Mouse (Mus musculus) kidney, postnatal 4 days (tissue): ENCODE results near the gene Mmp19.

Experiments
- DNase-seq, 2 experiments: peaks; one replicate each; pipeline ENCODE4 v3.0.0; 2021; ENCODE audit warnings: mixed read lengths in 2 of 2

Gene Mmp19

DNA sequence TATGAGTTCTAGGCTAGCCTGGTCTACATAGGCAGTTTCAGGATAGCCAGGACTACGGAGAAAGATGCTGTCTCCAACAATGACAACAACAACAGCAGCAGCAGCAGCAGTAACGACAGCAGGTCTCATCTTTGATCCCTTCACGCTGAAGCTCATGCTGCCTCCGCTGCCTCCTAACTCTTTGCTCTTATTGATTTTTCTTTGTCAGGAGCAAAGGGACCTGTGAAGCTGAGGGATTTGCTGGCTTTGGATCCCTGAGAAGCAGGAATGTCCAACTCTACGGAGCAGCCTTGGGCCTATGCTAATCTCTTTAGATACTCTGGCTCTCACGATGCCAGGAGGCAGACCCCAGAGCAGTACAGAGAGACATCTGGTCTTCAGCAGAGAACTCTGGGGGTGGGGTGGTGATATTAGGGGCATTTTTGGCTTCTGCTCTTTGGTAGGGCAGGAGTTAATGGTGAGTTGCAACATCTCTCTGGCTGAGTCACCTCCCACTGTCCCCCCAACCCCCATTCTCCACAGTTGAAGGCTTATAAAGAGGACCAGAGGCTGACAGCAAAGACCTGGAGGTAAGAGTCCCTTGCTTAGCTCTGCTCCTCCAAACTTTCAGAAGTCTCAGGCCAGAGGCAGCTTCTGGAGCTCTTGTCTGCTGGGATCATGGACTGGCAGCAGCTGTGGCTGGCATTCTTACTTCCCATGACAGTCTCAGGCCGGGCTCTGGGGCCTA, at the start of gene Mmp19:
Gene Mmp19 (plus strand): TSS at position 513 of the 727 bp plus-strand sequence.
- no peak for DNase-seq

DNA sequence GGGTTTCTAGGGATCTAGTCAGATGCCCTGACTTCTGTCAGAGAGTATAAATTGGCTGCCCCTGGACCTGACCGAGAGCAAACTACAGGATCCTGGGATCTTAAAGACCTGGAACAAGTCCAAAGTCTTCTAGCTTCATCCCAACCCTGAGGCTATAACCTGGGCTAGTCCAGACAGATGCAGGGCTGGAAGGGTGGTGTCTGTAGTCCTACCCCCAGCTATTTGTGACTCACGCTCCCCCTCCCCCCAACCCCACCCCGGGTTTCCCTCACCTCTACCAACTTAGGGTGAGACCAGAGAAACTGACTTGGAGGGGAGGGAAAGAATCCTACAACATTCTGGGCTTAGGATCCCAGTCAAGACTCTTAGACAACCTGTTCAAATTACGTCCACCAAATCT, 48.1 kb upstream of the Mmp19 start:
- DNase-seq: no peak

DNA sequence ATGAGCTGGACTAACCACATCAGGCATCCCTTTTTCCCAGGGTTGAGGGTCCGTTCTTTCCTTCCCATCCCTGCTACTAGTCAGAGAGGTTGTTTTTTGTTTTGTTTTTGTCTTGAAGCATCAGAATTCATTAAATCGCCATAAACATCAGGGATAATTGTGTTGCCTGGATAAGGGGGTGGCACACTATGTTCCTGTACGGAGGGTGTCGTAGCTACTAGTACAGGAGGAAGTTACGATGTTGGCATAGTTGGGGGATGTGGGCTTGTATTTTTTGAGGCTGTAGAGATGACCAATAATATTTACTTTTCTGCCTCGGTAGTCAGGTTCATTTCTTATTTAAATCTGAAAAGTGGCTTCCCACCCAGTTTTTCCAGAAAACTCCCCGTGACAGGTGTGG, 47.5 kb upstream of the Mmp19 start:
- DNase-seq: no peak

DNA sequence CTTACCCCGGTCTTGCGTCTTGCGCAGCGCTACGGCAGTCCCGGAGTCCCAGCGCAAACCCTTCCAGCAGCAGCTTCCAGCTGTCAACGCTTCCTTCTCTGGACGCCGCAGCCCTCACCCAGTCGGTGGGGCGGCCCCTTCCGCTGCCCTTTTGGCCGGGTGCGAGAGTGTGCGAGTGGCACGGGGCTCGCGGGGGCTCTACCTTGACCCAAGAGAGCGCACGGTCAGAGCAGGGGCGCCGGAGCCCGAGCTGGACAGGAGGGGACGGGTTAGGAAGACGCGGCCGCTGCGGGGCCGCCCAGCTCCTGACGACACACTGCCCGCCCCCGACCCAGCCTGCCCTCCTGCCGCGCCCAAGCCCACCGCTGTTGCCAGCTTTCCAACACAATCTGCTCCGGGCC, 46.9 kb upstream of the Mmp19 start:
- DNase-seq: peak; percentile 71 to 81

DNA sequence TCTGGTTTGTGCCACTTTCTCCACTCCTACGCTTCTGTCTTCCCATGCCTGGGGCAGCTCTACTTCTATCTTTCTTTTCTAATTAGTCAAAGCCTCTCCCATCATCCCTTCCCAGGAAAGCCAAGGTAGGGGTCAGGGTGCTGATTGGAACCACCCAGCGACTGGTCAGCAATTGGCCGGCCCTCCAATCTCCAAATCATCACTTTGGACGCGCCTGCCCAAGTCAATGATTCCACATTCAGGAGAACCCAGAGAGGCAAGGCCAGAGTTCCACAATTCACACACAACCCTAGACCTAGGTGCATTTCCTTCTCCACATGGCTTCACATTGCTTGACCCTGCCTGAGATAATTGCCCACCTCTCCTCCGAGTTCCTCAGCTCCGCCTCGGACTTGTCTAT, 46.5 kb upstream of the Mmp19 start:
- DNase-seq: no peak

DNA sequence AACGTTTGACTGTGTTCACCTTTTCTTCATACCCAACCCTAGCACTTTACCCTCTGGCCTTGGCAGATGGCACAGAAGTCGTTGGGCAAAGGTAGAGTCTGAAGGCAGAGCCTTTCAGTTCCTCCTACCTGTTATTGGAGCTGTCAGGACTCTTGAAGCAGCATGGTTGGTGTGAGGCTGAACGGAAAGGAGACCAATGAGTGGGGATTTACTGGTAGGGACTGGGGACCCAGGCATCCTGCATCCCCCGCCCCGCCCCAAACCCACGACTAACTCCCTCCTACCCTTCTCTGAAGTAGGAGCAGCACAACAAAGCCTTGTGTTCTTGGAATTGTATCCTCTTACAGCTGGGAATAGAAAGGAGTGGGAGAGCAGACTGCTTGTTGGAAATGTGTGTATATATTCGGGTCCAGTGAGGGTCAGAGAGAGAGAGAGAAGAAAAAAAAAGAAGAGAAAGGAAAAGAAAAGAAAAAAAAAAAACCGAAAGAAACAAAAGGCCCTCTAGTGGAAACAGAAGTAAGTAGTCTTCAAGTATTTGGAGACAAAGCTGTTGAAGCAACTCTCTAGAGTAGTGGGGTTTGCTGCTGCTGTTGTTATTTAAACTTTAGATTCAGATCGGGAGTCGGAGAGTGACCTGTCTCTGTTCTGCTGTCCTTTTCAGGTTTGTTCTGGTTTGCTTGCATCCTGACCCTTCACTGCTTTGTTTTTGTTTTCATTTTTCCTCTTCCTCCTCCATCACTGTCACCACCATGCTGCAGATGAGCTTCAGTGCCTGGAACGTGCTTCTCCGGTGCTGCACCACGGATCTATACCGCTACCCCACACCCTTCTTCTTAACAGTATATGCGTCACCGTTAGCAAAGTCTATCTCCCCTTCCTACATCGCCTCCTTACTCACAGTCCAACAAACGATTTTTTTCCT, 45.8 kb upstream of the Mmp19 start, which contains the start of gene Dgka:
Gene Dgka (minus strand): TSS at position 176 of the 922 bp plus-strand sequence.
- peak; percentile 43 to 59 for DNase-seq

DNA sequence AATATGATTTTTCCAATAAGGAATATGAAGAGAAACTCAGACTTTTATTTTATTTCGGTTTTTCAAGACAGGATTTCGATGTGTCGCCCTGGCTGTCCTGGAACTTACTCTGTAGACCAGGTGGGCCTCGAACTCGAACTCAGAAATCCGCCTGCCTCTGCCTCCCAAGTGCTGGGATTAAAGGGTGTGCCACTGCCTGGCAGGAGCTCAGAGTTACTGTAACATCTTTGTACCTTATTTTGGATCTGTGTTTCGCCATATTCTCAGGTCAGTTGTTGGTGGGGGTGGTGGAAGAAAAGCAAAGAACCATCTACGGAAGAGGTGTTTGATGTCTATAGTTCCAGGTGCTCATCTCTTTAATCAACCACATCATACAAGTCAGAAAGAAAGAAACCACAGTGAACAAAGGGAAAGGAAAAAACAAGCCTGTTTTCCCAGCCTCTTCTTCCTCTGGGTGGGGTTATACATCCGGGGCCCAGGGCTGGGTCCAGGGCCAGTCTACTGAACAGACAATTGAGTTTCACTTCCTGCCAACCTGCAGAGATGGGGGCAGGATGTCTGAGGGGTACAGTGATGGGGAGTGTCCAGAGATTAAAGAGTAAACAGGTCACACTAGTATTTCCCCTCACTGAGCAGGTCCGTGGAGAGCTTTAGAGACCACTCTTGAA, 44.6 kb upstream of the Mmp19 start:
- no peak for DNase-seq

DNA sequence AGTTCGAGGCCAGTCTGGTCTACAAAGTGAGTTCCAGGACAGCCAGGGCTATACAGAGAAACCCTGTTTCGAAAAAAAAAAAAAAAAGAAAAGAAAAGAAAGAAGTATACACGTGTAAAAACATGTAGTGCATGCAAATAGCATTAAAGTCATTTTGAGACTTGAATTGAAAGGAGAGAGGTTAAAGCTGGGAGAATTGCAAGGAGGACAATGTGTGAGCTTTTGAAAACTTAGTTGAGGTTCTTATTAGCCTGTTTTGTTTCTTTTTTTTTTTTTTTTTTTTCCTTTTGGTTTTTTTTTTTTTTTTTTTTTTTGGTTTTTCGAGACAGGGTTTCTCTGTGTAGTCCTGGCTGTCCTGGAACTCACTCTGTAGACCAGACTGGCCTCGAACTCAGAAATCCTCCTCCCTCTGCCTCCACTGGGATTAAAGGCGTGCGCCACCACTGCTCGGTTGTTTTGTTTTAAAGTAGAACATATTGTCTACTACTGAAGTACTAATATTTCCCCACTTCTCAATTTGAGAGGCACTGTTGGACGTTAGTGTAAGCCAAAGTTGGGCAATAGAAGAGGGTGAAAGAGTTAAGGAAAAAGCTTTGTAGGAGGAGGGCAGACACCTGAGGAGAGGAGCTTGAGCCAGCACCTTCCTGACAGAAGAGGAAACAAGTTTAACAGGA, 43.6 kb upstream of the Mmp19 start:
- DNase-seq: no peak

DNA sequence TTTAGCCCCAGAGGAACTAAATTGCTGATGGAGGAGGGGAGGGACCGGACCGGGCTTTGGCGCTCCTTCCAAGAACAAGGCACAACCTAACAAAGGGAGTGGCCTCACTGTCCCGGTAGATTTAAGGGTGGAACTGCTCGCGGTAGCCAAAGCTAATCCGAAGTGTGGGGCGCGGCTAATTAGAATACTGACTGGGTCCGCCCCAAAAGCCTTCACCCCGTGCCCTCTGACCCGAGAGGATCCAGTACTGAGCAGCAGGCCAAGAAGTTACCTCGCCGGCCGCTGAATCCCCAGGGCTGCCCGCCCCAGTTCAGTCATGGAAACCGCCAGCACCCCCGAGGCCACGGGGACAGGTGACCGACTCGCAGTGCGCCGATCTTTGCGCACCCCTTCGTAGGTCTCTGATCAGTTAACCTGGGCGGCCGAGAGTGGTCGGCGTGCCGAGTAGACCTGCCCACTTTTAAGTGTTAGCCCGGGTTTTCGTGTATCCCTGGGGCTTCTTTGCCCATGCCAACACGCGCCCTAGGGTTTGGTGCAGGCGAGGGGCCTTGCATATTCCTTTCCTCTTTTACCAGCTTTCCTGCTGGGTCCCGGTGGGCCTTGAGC, 43.0 kb upstream of the Mmp19 start, which contains the start of gene Pym1:
Gene Pym1 (plus strand): TSS at position 244 of the 606 bp plus-strand sequence.
- DNase-seq: peak; percentile 80 to 88

DNA sequence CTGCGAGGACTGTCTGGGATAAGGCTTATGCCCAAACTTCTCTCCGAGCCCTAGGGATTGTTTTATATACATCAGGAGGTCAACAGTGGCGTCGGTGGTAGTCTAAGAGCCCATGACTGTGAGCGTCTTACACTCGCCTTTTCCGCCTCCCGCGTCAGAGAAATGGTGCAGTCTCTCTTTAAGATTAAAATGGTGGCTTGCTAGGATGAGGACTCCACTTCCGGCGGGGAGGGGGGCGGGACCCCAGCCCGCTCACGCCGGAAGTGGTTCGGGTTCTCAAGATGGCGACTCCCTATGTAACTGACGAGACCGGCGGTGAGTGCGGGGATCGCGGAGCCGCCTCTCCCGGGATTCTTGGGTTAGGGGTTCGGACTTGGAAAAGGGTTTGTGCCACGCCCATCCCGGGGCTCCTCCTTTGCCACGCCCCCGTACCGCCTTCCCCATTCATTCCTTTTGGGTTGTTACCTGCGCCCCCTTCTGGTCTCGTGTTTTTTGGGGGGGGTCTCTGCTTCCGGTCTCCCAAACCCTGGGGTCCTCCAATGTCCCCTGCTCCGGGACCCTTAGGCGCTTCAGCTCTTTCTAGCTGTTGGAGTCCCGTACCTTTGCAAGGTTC, 42.4 kb upstream of the Mmp19 start:
- DNase-seq: peak; percentile 86 to 92

DNA sequence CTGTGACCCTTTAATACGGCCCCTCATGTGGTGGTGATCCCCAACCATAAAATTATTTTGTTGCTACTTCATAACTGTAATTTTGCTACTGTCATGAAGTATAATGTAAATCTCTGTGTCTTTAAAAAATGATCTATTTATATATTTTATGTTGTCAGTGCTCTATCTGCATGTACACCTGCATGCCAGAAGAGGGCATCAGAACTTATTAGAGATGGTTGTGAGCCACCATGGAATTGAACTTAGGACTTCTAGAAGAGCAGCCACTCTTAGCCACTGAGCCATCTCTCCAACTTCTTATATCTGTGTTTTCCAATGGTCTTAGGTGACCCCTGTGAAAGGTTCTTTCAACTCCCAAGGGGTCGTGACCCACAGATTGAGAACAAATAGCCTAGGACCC, 17.8 kb upstream of the Mmp19 start:
- no peak for DNase-seq

DNA sequence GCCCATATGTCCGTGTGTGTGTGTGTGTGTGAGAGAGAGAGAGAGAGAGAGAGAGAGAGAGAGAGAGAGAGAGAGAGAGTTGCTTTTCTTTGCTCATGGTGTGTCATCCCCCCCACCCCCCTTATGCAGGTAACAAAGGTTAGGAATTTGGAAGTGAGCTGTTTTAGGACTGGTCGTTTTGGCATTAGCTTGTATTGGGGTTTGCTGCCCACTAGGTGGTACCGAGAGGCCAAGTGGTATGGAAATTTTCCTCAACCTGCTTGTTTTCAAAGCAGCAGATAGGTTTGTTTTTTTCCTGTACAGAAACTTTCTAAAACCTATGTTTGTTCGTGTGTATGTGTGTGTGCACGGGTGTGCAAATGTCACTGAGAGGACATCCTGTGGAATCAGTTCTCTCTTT, 17.0 kb upstream of the Mmp19 start:
- DNase-seq: peak in 1 of 2 experiments; percentile 19

DNA sequence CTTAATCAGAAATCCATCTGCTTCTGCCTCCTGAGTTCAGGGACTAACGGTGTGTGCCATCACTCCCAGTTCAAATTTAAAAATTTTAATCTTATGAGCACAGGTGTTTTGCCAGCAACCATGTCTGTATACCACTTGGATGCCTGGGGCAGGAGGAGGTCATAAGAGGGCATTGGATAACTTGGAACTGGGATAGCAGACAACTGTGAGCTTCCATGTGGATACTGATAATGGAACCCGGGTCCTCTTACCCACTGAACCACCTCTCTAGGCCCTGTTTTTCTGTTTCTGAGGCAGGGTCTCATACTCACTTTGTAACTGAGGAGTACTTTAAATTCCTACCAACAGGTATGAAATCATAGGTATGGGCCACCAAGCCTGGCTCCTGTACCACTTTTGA, 12.3 kb upstream of the Mmp19 start:
- DNase-seq: no peak

DNA sequence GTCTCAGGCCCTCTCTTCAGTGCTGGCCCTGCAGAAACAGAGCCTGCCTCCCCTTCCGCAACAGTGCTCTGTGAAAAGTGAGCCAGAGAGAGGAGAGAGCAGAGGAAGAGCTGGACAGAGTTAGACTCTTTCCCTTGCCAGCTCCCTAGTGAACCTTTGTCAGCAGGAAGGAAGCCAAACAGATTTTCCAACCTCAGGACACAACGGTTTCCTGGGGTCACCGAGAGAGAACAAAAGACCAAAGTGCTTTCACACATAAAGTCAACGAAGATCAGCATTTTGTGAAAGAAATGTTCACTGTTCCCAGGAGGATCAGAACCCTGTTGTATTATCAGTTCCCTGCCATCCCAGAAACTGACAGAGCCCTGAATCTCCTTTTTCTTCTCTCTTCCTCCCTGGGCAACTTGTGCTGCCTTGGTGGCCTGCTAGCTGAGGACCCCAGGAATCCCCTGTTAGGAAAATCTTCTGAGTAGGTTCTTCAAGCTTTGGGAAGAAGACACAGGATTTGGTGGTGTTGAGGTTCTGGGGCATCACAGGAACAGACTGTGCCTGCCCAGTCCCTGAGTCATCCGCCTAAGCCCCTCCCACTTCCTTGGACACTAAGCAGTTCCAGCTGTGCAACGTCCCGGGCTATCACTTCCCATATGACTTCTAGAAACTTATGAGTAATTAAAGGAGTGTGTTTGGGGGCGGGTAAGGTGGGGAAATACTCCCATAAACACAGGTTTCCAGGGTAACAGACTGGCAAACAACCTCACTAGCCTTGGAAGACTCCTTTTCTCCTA, 11.5 kb upstream of the Mmp19 start:
- peak; percentile 80 to 88 for DNase-seq

DNA sequence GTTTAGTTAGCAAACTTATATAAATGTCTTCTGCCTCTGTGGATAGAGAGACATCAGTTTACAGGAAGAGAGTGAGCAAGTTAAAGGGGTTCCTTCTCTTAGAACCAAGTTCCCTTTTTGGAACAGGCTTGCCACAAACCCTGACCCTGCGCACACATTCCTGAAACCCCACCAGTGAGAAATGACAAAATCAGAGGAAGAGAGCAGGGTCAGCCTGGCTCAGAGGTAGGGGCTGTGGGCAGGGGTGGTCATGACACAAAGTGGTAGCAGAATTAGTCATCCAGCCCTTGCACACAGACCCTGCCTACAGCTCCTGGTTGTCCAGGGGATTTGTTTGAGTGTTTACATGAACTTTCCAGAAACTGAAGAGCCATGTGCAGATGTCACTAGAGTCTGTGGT, 10.5 kb upstream of the Mmp19 start:
- DNase-seq: no peak

DNA sequence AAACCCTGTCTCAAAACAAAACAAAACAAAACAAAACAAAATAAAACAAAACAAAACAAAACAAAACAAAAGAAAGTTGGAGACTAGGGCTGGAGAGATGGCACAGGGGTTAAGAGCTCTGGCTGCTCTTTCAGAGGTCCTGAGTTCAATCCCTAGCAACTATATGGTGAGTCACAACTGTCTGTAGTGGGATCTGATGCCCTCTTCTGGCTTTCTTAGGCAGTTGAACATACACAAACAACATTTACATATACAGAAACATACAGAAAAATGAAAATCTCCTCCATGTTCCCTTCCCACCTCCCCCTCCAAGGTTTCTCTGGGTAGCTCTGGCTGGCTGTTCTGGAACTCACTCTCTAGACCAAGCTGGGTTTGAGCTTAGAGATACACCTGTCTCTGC, 1.3 kb downstream of the Mmp19 start:
- DNase-seq: no peak

DNA sequence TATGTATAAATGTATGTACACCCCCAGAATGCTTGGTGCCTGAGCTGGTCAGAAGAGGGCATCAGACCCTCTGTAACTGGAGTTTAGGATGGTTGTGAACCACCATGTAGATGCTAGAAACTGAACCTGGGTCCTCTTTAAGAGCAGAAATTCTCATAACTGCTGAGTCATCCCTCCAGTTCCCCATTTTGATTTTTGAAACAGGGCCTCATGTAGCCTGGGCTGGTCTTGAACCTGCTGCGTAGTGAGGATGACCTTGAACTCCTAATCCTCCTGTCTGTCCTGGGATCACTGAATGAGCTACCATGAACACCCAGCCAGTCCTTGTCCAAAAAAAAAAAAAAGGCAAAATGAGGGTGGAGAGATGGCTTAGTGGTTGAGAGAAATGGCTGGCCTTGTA, 2.5 kb downstream of the Mmp19 start:
- no peak for DNase-seq

DNA sequence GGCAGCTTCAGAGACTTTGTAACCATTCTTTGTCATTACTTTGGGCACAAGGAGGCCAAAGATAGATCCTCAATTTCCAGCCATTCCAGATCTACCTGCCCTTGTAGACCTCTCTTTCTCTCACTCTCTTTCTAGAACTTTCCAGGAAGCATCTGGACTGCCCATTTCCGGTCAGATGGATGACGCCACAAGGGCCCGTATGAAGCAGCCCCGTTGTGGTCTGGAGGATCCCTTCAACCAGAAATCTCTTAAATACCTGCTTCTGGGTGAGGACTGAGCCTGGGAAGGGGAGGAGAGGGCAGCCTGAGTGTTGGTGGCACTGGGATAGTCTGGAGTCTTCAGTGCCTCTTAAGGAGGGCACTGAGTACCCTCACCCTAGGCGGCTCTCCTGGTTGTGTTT, 3.7 kb downstream of the Mmp19 start:
- DNase-seq: no peak

DNA sequence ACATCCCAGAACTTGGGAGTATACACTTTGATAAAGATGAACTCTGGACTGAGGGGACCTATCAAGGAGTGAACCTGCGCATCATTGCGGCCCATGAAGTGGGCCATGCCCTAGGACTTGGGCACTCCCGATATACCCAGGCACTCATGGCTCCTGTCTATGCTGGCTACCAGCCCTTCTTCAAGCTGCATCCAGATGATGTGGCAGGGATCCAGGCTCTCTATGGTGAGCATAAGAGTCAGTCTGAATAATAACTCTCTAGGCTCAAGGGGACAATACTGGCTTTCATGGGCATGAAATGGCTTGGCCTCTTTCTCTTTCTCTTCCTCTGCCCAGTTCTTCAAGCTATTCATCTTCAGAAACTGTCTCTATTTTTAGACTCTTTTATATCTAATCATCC, 4.9 kb downstream of the Mmp19 start:
- no peak for DNase-seq

DNA sequence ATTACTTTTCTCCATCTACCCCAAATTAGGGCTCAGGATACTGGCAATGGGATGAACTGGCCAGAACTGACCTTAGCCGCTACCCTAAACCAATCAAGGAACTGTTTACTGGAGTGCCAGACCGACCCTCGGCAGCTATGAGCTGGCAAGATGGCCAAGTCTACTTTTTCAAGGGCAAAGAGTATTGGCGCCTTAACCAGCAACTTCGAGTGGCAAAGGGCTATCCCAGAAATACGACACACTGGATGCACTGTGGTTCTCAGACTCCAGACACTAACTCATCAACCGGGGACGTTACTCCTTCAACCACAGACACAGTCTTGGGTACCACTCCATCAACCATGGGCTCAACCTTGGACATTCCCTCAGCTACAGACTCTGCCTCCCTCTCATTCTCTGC, 8.0 kb downstream of the Mmp19 start:
- DNase-seq: no peak

DNA sequence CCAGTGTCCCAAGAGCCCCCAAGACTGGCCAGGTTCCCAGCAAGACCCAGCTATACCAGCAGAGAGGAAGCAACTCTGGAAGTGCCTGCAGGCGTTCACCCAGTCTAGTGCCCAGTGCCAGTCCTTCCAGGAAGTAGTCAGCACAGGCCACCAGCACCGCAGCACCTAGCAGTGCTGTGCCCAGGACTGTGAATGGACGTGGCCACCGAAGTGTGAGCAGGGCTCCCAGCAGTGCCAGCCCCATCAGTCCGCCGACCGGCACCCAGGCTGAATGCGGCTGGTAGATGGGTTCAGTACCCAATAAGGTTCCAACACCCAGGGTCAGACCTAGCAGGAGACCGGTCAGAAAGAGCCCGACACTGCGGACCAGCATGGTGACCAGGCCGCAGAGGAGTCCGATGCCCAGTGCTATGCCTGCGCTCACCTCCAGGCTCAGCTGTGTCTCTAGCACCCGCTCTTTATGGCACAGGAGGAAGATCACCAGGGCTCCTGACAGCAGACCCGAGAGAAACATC, 11.3 kb downstream of the Mmp19 start:
- no peak for DNase-seq
